Mouse (Mus musculus): ENCODE results near the gene Olfr1278.
"Not testable (repeated sequence)": the region's sequence is repeated elsewhere in the genome, so short reads cannot be mapped to it uniquely, and the experiment has no call there.

Gene Olfr1278

GRCm38 (mm10) chr2:111289836-111290235 lies at the start of gene Olfr1278:
Gene Olfr1278, plus strand, starts transcription at chr2:111290136.
- DNase-seq: no peak

DNA sequence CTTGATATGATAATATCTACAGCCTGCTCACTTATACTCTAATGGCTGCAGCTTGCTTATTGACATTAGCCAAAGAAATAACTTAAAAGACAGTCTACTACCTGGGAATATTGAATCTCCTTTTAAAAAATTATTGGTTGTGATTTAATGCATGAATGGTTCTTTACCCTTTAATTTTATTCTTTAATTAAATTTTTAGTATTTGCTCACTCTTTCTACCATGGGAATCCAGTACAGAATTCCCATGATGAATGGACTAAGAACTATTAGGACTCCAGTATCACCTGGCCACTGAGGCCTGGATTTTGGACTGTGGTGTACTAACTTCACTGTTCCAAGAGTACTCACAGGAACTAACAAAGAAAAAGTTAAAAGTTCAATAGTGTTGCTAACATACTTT lies 35.7 kb upstream of the Olfr1278 start, which contains the start of gene Olfr1276:
Gene Olfr1276, plus strand, starts transcription at position 301 of the 400 bp plus-strand sequence.
- DNase-seq: no peak

GRCm38 (mm10) chr2:111274006-111274405 lies 15.9 kb upstream of the Olfr1278 start, which contains the start of gene Olfr1277:
Gene Olfr1277, minus strand, starts transcription at chr2:111274106.
- no peak for DNase-seq

- no peak for DNase-seq
Measured at GRCm38 (mm10) chr2:111298541-111298940, 8.6 kb downstream of the Olfr1278 start.

GRCm38 (mm10) chr2:111300374-111300773 lies 10.4 kb downstream of the Olfr1278 start, which contains the start of gene Olfr1279:
Gene Olfr1279, plus strand, starts transcription at chr2:111300635.
- DNase-seq: no peak

GRCm38 (mm10) chr2:111313717-111314116 lies 23.8 kb downstream of the Olfr1278 start, which contains the start of gene Olfr1280:
Gene Olfr1280, plus strand, starts transcription at chr2:111314017.
- no peak for DNase-seq

DNA sequence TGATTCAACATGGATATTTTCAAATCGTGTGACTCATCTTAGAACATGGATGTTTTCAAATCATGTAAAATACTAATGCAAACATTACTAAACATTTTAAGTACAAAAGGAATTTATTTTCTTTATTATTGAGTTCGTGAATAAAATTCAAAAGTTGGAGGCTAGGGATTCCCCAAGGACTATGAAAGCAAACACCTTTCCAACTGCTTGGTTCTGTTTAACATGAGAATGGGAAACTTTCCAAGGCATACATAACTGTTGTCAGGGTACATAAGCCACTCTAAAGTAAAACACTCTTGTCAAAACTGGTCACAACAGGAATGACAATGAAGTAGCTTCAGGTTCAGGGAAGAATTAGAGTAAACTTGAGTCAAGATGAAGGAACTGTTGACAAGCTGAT lies 36.3 kb downstream of the Olfr1278 start, which contains the start of gene Olfr1281:
Gene Olfr1281, plus strand, starts transcription at position 301 of the 400 bp plus-strand sequence.
- no peak for DNase-seq

- DNase-seq: not testable (repeated sequence)
Measured at GRCm38 (mm10) chr2:111333721-111334120, 43.8 kb downstream of the Olfr1278 start.

DNA sequence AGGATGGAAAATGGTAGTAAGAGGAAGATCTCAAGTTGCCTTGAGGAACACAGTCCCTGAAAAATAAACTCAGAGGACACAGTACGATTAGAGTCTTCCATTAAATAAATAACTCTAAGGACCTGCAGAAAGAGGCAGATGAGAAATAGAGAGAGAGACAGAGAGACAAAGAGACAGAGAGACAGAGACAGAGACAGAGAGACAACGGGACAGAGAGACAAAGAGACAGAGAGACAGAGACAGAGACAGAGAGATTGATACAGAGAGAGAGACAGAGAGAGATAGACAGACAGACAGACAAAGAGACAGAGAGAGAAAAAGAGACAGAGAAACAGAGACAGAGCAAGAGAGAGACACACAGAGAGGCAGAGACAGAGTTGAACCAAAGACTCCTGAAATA lies 46.0 kb downstream of the Olfr1278 start, which contains the start of gene Olfr1282:
Gene Olfr1282, minus strand, starts transcription at position 101 of the 400 bp plus-strand sequence.
- DNase-seq: no peak
